Mouse (Mus musculus): ENCODE data around the gene Cacna1e.

DNA sequence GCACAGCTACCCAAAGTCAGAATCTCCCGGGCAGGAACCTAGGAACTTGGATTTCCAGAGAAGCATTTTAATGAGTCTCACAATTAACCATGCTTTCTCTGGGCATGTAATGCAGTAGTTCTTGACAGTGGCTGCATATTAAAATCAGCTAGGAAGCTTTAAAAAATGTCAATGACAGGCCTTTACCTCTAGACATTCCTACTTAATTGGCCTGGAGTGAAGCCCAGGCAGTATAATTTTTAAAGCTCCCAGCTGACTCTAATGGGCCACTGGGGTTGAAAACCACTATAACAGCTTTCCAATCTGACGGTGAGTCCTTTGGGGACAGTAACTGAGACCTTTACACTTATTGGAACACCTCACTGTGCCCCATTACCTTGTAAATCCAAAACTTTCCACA, 251.4 kb downstream of the Cacna1e start:
- no peak for TF ChIP-seq CTCF (IDR thresholded peaks at IDR 0.05)
- no peak for TF ChIP-seq EP300 (IDR thresholded peaks at IDR 0.05)

Measured in lung, postnatal 0 days (tissue).